Mouse (Mus musculus) embryonic facial prominence, embryonic 11.5 days (tissue): ENCODE data around the gene Cd80. TPM values are rescaled to one million over a fixed set of nuclear protein-coding genes. Genes with fewer than 3 reads are reported as not detected.

ENCODE experiments used
- ATAC-seq: fragments of 200-750 bp; cut with Nextera tagmentation; replicated peaks from 2 replicates; pipeline ENCODE4 v1.8.0; 2017; ENCODE audit warnings: low read depth; ENCODE audit not compliant: insufficient number of reproducible peaks, low FRiP score, low TSS enrichment
- DNase-seq: peaks from one replicate; pipeline ENCODE4 v3.0.0-alpha.2; 2015; ENCODE audit warnings: low spot score
- H3K27ac ChIP-seq: fragments of 300-500 bp; sonication (generic); replicated peaks from 2 replicates; pipeline ENCODE4 v1.5.1; 2014; ENCODE audit warnings: mild to moderate bottlenecking, low read depth, low read length, control low read depth
- H3K27me3 ChIP-seq: fragments of 300-500 bp; sonication (generic); 2 replicates; pipeline ENCODE4 v1.6.1; 2014; ENCODE audit warnings: mild to moderate bottlenecking, low read length, moderate library complexity, mixed read lengths; ENCODE audit not compliant: control insufficient read depth, insufficient read depth
- H3K36me3 ChIP-seq: fragments of 300-500 bp; sonication (generic); replicated peaks from 2 replicates; pipeline ENCODE4 v1.6.1; 2014; ENCODE audit warnings: low read depth, mild to moderate bottlenecking, low read length, moderate library complexity, mixed read lengths; ENCODE audit not compliant: control insufficient read depth, insufficient read depth
- H3K4me1 ChIP-seq: fragments of 300-500 bp; sonication (generic); 2 replicates; pipeline ENCODE4 v1.6.1; 2014; ENCODE audit warnings: low read length, mixed read lengths; ENCODE audit not compliant: control insufficient read depth, insufficient read depth
- H3K4me2 ChIP-seq: fragments of 300-500 bp; sonication (generic); 2 replicates; pipeline ENCODE4 v1.6.1; 2014; ENCODE audit warnings: low read depth, mild to moderate bottlenecking, control low read depth, low read length, moderate library complexity
- H3K4me3 ChIP-seq: fragments of 300-500 bp; sonication (generic); 2 replicates; pipeline ENCODE4 v1.5.1; 2014; ENCODE audit warnings: low read depth, low read length, control low read depth
- H3K9ac ChIP-seq: fragments of 300-500 bp; sonication (generic); replicated peaks from 2 replicates; pipeline ENCODE4 v1.6.1; 2014; ENCODE audit warnings: mild to moderate bottlenecking, control low read depth, low read length
- H3K9me3 ChIP-seq: fragments of 300-500 bp; sonication (generic); replicated peaks from 2 replicates; pipeline ENCODE4 v1.6.1; 2016; ENCODE audit warnings: mild to moderate bottlenecking, low read length, inconsistent platforms, mixed read lengths; ENCODE audit not compliant: control insufficient read depth
- WGBS: fragments of 180-500 bp; shearing (Covaris S2); extraction: QIAGEN DNeasy Blood & Tissue Kit; methylation state at CpG from one replicate; pipeline ENCODE4 v1.1.7; 2014; 5-methylcytosine and 5-hydroxymethylcytosine counted together
- polyA plus RNA-seq: library from polyadenylated mRNA; unstranded; fragments of >200 nt; fragmentation: Nextera tagmentation; extraction: Ambion mirVana; gene quantifications from 2 replicates; pipeline ENCODE4 v1.2.1, GENCODE M21; 2014

Gene Cd80
- polyA plus RNA-seq, 1 experiment from 2014 or later = 0.52 TPM

- DNase-seq (no peak), ATAC-seq (no peak)
- Histone ChIP-seq H3K27ac (no peak overlapping the region), H3K4me3 (no peak overlapping the region), H3K4me2 (no peak overlapping the region), H3K9ac (no peak overlapping the region), H3K27me3 (peaks cover 3% of the 10 kb centered on the region; the same call in 1 of the 2 replicates), H3K36me3 (no peaks in the 10 kb centered on the region), H3K4me1 (no peaks in the 10 kb centered on the region), H3K9me3 (no peaks in the 10 kb centered on the region)
- 93% methylated on average over 3 of the region's 3 CpGs for WGBS
Measured at GRCm38 (mm10) chr16:38478296-38478695, 22.9 kb downstream of the Cd80 start.

- no peaks in the 10 kb centered on the region for H3K36me3 ChIP-seq
- DNase-seq = no peak
- peaks cover 12% of the 10 kb centered on the region for H3K27me3 ChIP-seq
- no peak for ATAC-seq
- H3K9ac ChIP-seq = no peak overlapping the region
- H3K27ac ChIP-seq = no peak overlapping the region
- H3K4me3 ChIP-seq = no peak overlapping the region
- WGBS = 73% methylated on average over 4 of the region's 4 CpGs
- H3K4me1 ChIP-seq = no peaks in the 10 kb centered on the region
- H3K4me2 ChIP-seq = no peak overlapping the region
- H3K9me3 ChIP-seq = no peaks in the 10 kb centered on the region
Measured at GRCm38 (mm10) chr16:38481327-38481726, 26.0 kb downstream of the Cd80 start.

- Histone ChIP-seq H3K4me2 (peak overlapping the region; percentile 42), H3K27ac (no peak overlapping the region), H3K4me3 (peak overlapping the region; percentile 18; the same call in 1 of the 2 replicates), H3K27me3 (peaks cover 12% of the 10 kb centered on the region), H3K9ac (no peak overlapping the region; the same call in 1 of the 2 replicates), H3K36me3 (no peaks in the 10 kb centered on the region), H3K9me3 (no peaks in the 10 kb centered on the region), H3K4me1 (no peaks in the 10 kb centered on the region)
- WGBS = 24% methylated on average over 32 of the region's 32 CpGs
- ATAC-seq (no peak), DNase-seq (peak; percentile 52)
Measured at GRCm38 (mm10) chr16:38482780-38483562, 27.6 kb downstream of the Cd80 start.

GRCm38 (mm10) chr16:38483582-38484309 lies 28.4 kb downstream of the Cd80 start:
- no peak for ATAC-seq

GRCm38 (mm10) chr16:38492551-38492950 lies 37.2 kb downstream of the Cd80 start:
- no peak overlapping the region for H3K4me3 ChIP-seq
- DNase-seq (no peak), ATAC-seq (no peak)
- 84% methylated on average over 3 of the region's 3 CpGs for WGBS
- no peaks in the 10 kb centered on the region for H3K27me3 ChIP-seq
- H3K9ac ChIP-seq = no peak overlapping the region
- H3K27ac ChIP-seq = no peak overlapping the region
- H3K9me3 ChIP-seq = no peaks in the 10 kb centered on the region
- no peaks in the 10 kb centered on the region; the same call in 1 of the 2 replicates for H3K36me3 ChIP-seq
- H3K4me2 ChIP-seq = no peak overlapping the region
- no peaks in the 10 kb centered on the region for H3K4me1 ChIP-seq

More at GRCm38 (mm10) chr16:38483582-38484309, 28.4 kb downstream of the Cd80 start:
- H3K4me1 ChIP-seq = no peaks in the 10 kb centered on the region
- H3K4me2 ChIP-seq = peak overlapping the region; percentile 42
- H3K4me3 ChIP-seq = peak overlapping the region; percentile 18; the same call in 1 of the 2 replicates
- H3K27me3 ChIP-seq = peaks cover 12% of the 10 kb centered on the region
- no peak overlapping the region; the same call in 1 of the 2 replicates for H3K9ac ChIP-seq
- WGBS = 32% methylated on average over 42 of the region's 42 CpGs
- no peaks in the 10 kb centered on the region for H3K9me3 ChIP-seq
- no peak overlapping the region for H3K27ac ChIP-seq
- H3K36me3 ChIP-seq = no peaks in the 10 kb centered on the region
- DNase-seq = no peak

GRCm38 (mm10) chr16:38493890-38494289 lies 38.5 kb downstream of the Cd80 start:
- WGBS = 87% methylated on average over 10 of the region's 10 CpGs
- H3K36me3 ChIP-seq = no peaks in the 10 kb centered on the region; the same call in 1 of the 2 replicates
- H3K27ac ChIP-seq = no peak overlapping the region
- no peak overlapping the region for H3K4me3 ChIP-seq
- H3K9ac ChIP-seq = no peak overlapping the region
- no peaks in the 10 kb centered on the region for H3K4me1 ChIP-seq
- ATAC-seq (no peak), DNase-seq (no peak)
- H3K4me2 ChIP-seq = no peak overlapping the region
- H3K27me3 ChIP-seq = no peaks in the 10 kb centered on the region
- no peaks in the 10 kb centered on the region for H3K9me3 ChIP-seq

GRCm38 (mm10) chr16:38496604-38497140 lies 41.3 kb downstream of the Cd80 start:
- no peaks in the 10 kb centered on the region; the same call in none of the 2 replicates for H3K36me3 ChIP-seq
- no peak overlapping the region for H3K4me3 ChIP-seq
- no peaks in the 10 kb centered on the region for H3K4me1 ChIP-seq
- 78% methylated on average over 7 of the region's 7 CpGs for WGBS
- H3K9me3 ChIP-seq = no peaks in the 10 kb centered on the region
- H3K4me2 ChIP-seq = no peak overlapping the region
- no peak overlapping the region for H3K9ac ChIP-seq
- H3K27me3 ChIP-seq = no peaks in the 10 kb centered on the region
- DNase-seq (no peak), ATAC-seq (no peak)
- H3K27ac ChIP-seq = no peak overlapping the region
